Mouse (Mus musculus) kidney, adult 9 months (tissue): ENCODE data around the gene Gm10375.
"Not testable (repeated sequence)": the region's sequence is repeated elsewhere in the genome, so short reads cannot be mapped to it uniquely, and the experiment has no call there.

Experiments
- DNase-seq: peaks from one replicate; pipeline ENCODE4 v3.0.0; 2022

The Gm10375 gene

DNA sequence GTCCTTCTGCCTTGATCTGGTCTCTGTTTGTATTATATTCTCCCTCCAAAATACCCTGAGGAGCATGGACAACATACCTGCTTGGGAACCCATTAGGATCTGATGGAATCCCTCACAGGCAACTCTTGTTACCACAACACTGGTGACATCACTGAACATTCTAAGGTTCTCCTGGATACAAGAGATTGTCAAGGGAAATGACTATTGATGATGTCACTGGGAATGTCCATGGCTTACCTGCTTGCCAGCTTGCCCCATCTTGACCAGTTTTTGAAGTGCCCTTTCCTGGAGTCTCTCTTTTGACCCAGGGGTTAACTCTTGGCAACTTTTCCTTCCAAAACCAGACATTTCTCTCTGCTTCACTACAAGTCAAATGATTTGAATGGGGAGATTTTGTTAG lies at the start of gene Gm10375:
Gene Gm10375, minus strand, starts transcription at position 101 of the 400 bp plus-strand sequence.
- not testable (repeated sequence) for DNase-seq

- DNase-seq: not testable (repeated sequence)
Observed at GRCm38 (mm10) chr14:43579046-43579445, 28.8 kb downstream of the Gm10375 start, which contains the start of gene Gm17654. Gene Gm17654 (minus strand): TSS chr14:43579146.

DNA sequence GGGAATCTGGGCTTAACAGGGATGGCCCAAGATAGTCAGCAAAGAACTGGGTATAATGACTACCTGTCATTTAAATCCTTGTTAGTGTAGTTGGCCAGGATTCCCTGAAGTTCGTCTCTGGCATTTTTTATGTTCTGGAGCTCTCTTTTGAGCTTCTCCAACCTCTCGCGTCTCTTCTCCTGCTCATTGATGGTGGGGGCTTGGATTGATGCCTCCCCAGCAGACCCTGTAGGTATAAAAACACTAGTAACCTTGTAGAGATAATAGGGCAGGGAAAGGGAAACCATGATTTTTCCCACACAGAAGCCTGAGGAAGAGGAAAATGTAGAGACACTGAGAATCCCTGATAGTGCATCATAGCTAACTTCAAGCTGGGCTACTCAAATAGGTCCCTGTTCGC lies 29.8 kb downstream of the Gm10375 start:
- not testable (repeated sequence) for DNase-seq
